Mouse (Mus musculus) erythroblast, embryonic 14.5 days (primary cell): ENCODE results near the gene Ugcg.

Experiments
- GATA1 ChIP-seq: IDR thresholded peaks from 2 replicates; pipeline ENCODE4 v1.6.1; 2012; ENCODE audit warnings: low read length, inconsistent platforms, mixed read lengths
- TAL1 ChIP-seq: IDR thresholded peaks from 3 replicates; pipeline ENCODE4 v1.6.1; 2012; ENCODE audit warnings: low read length, inconsistent platforms, mixed read lengths

- no peak for TF ChIP-seq GATA1
- TF ChIP-seq TAL1: no peak
These were observed 51.1 kb downstream of the Ugcg start for GRCm38 (mm10) chr4:59240160-59240559.
